Mouse (Mus musculus) forebrain, embryonic 13.5 days (tissue): ENCODE results near the gene Gpr107. TPM values are rescaled to one million over a fixed set of nuclear protein-coding genes. Genes with fewer than 3 reads are reported as not detected.

Experiments used
- ATAC-seq: fragments of 200-750 bp; cut with Nextera tagmentation; 2 replicates; pipeline ENCODE4 v1.8.0; 2017
- H3K27ac ChIP-seq: fragments of 300-500 bp; sonication (generic); 2 replicates; pipeline ENCODE4 v1.5.1; 2015; ENCODE audit warnings: inconsistent platforms, mild to moderate bottlenecking, moderate library complexity
- H3K27me3 ChIP-seq: fragments of 300-500 bp; sonication (generic); 2 replicates; pipeline ENCODE4 v1.6.1; 2015; ENCODE audit warnings: mild to moderate bottlenecking, inconsistent platforms
- H3K36me3 ChIP-seq: fragments of 300-500 bp; sonication (generic); 2 replicates; pipeline ENCODE4 v1.6.1; 2015; ENCODE audit warnings: mild to moderate bottlenecking, inconsistent platforms; ENCODE audit not compliant: poor library complexity, severe bottlenecking
- H3K4me1 ChIP-seq: fragments of 300-500 bp; sonication (generic); 2 replicates; pipeline ENCODE4 v1.6.1; 2015; ENCODE audit warnings: inconsistent platforms
- H3K4me2 ChIP-seq: fragments of 300-500 bp; sonication (generic); 2 replicates; pipeline ENCODE4 v1.6.1; 2015; ENCODE audit warnings: inconsistent platforms, mild to moderate bottlenecking, moderate library complexity
- H3K4me3 ChIP-seq: fragments of 300-500 bp; sonication (generic); 2 replicates; pipeline ENCODE4 v1.5.1; 2015; ENCODE audit warnings: mild to moderate bottlenecking, inconsistent platforms
- H3K9ac ChIP-seq: fragments of 300-500 bp; sonication (generic); 2 replicates; pipeline ENCODE4 v1.6.1; 2015; ENCODE audit warnings: mild to moderate bottlenecking, inconsistent platforms
- H3K9me3 ChIP-seq: fragments of 300-500 bp; sonication (generic); replicated peaks from 2 replicates; pipeline ENCODE4 v1.6.1; 2016; ENCODE audit warnings: inconsistent platforms
- WGBS: fragments of 180-500 bp; shearing (Covaris S2); methylation state at CpG from one replicate; pipeline ENCODE4 v1.1.7; 2015; 5-methylcytosine and 5-hydroxymethylcytosine counted together
- polyA plus RNA-seq: library from polyadenylated mRNA; unstranded; fragments of >200 nt; fragmentation: Nextera tagmentation; extraction: Ambion mirVana; gene quantifications from 2 replicates; pipeline ENCODE4 v1.2.1, GENCODE M21; 2015

The Gpr107 gene
- polyA plus RNA-seq, 1 experiment from 2014 or later: 28.6 TPM

GRCm38 (mm10) chr2:31189654-31190053, 37.5 kb downstream of the Gpr107 start:
- no peaks in the 10 kb centered on the region for H3K27me3 ChIP-seq
- H3K27ac ChIP-seq: no peak overlapping the region
- ATAC-seq: no peak
- H3K9me3 ChIP-seq: no peaks in the 10 kb centered on the region
- H3K36me3 ChIP-seq: peaks cover 79% of the 10 kb centered on the region
- H3K9ac ChIP-seq: no peak overlapping the region
- H3K4me1 ChIP-seq: no peaks in the 10 kb centered on the region
- WGBS: 92% methylated on average over 3 of the region's 3 CpGs
- H3K4me2 ChIP-seq: no peak overlapping the region
- H3K4me3 ChIP-seq: no peak overlapping the region

- H3K4me1 ChIP-seq: no peaks in the 10 kb centered on the region
- H3K9me3 ChIP-seq: no peaks in the 10 kb centered on the region
- ATAC-seq: no peak
- no peak overlapping the region for H3K9ac ChIP-seq
- H3K4me2 ChIP-seq: no peak overlapping the region
- no peak overlapping the region for H3K27ac ChIP-seq
- 92% methylated on average over 8 of the region's 8 CpGs for WGBS
- H3K36me3 ChIP-seq: peaks cover 73% of the 10 kb centered on the region
- H3K4me3 ChIP-seq: no peak overlapping the region
- H3K27me3 ChIP-seq: no peaks in the 10 kb centered on the region
These were observed 39.6 kb downstream of the Gpr107 start for GRCm38 (mm10) chr2:31191765-31192164.

DNA sequence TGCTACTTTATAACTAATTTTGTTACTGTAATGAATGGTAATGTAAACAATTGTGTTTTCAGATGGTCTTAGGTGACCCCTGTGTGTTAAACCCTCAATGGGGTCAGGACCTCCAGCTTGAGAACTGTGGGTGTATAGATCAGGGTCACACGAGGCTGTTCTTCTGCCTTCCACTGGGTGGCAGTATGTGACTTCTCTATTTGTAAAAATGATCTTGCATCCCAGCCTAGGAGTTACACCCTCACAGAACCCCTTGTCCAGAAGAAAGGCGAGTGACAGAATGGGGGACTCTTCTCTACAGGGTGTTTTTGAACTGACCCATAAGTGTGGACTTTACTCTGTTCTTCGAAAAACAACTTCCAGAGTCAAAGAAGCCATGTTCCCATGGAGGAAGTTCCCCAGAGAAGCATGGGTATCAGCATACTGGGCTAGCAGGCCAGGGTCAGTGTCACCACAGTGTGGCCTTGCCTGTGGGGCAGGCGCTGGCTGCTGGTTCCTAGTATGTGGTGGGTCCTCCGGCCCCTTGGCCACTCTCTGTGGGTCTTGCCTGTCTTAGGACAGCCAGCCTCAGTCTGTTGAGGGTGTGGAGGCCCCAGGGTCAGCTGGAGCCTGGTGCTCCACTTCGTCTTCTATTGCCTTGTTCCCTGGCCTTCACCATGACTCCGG, 42.4 kb downstream of the Gpr107 start:
- no peaks in the 10 kb centered on the region for H3K27me3 ChIP-seq
- H3K36me3 ChIP-seq: peaks cover 72% of the 10 kb centered on the region
- H3K9ac ChIP-seq: no peak overlapping the region
- no peaks in the 10 kb centered on the region for H3K9me3 ChIP-seq
- WGBS: 68% methylated on average over 7 of the region's 7 CpGs
- no peak overlapping the region for H3K4me2 ChIP-seq
- no peaks in the 10 kb centered on the region for H3K4me1 ChIP-seq
- H3K4me3 ChIP-seq: no peak overlapping the region
- H3K27ac ChIP-seq: no peak overlapping the region
- ATAC-seq: peak; percentile 45; the same call in 1 of the 2 replicates

DNA sequence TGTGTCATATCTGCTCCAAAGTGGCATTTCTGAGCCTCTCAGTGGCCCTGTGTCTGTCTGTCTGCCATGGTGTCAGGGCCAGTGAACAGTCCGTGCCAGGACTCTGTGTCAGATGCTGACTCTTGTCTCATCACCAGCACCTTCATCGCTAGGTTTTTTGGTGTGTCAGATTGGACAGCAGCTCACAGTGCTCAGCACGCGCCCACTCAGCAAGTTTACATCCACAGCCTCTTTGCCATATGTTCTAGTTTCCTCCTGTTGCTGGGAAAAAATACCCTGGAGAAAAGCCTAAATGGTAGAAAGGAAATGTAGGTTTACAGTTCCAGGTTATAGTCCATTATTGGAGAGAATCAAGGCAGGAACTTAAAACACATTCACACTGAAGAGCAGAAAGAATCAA, 46.5 kb downstream of the Gpr107 start:
- peaks cover 53% of the 10 kb centered on the region for H3K36me3 ChIP-seq
- no peaks in the 10 kb centered on the region for H3K4me1 ChIP-seq
- H3K27me3 ChIP-seq: no peaks in the 10 kb centered on the region
- H3K4me2 ChIP-seq: no peak overlapping the region
- ATAC-seq: no peak
- no peak overlapping the region for H3K27ac ChIP-seq
- no peak overlapping the region for H3K4me3 ChIP-seq
- no peak overlapping the region for H3K9ac ChIP-seq
- H3K9me3 ChIP-seq: no peaks in the 10 kb centered on the region
- WGBS: 94% methylated on average over 4 of the region's 4 CpGs

GRCm38 (mm10) chr2:31200051-31200450, 47.9 kb downstream of the Gpr107 start:
- no peak overlapping the region for H3K4me2 ChIP-seq
- H3K27me3 ChIP-seq: no peaks in the 10 kb centered on the region
- H3K9me3 ChIP-seq: no peaks in the 10 kb centered on the region
- ATAC-seq: no peak
- H3K27ac ChIP-seq: no peak overlapping the region
- H3K9ac ChIP-seq: no peak overlapping the region
- H3K4me3 ChIP-seq: no peak overlapping the region
- WGBS: 94% methylated on average over 2 of the region's 2 CpGs
- no peaks in the 10 kb centered on the region for H3K4me1 ChIP-seq
- H3K36me3 ChIP-seq: peaks cover 48% of the 10 kb centered on the region

DNA sequence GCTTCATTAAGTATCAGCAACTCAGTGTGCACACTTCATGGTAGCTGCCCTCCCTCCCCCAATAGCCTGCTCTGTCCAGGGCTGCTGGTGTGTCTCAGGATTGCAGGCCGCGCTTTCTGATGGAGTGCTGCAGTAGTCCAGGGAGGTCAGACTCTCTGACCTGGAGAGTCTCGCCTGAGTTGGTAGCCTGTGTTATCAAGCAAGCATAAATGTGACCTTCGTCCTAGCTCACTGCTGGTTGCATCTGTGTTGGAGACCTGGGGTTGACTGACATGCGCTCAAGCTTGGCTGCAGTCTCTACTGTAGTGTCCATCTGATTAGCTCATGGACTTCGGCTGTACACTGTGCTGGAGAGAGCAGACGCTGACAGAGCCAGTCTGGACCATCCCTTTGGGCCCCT, 49.7 kb downstream of the Gpr107 start:
- Histone ChIP-seq H3K4me1 (peaks cover 3% of the 10 kb centered on the region; the same call in 1 of the 2 replicates), H3K27me3 (no peaks in the 10 kb centered on the region), H3K9ac (no peak overlapping the region), H3K27ac (no peak overlapping the region), H3K4me3 (no peak overlapping the region), H3K4me2 (no peak overlapping the region), H3K36me3 (peaks cover 39% of the 10 kb centered on the region), H3K9me3 (no peaks in the 10 kb centered on the region)
- WGBS: 77% methylated on average over 7 of the region's 7 CpGs
- ATAC-seq: no peak

DNA sequence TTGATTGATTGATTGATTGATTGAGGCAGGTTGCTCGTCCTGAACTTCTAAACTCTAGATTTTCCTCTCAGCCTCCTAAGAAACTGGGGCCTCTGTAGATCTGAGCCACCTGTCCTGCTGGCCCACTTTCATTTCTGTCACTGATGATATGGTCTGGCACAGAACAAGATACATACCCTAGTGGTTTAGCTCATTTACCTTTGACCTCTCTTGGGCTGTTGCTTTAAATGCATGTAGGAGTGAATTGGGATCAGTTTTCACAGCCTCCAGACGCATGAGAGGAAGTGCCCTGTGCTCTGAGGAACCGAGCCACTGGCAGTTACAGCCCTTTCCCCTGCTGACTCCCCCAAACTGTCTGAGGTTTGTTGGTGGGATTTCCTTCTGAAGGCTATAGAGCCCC, 50.2 kb downstream of the Gpr107 start:
- H3K9me3 ChIP-seq: no peaks in the 10 kb centered on the region
- H3K27ac ChIP-seq: no peak overlapping the region
- WGBS: 70% methylated on average over 3 of the region's 3 CpGs

DNA sequence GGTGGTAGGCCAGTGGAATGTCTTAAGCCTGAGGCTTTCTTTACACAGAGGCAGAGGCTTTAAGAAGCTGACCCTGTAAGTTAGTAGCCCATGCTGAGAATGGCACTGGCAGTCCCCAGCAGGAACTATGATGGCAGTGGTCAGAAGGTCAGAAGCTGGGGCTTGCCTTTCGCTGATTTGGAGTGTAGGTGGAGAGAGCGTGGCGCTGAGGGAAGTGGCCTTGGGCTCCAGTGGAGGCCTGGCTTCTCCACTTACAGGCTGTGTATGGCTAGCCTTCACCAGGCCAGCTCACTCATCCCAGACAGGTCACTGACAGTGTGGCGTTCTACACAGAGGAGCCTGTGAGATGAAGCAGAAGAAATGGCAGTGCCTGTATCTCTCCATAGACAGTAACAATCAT, 50.8 kb downstream of the Gpr107 start:
- Histone ChIP-seq H3K36me3 (peaks cover 33% of the 10 kb centered on the region), H3K9ac (no peak overlapping the region), H3K27ac (no peak overlapping the region), H3K4me2 (no peak overlapping the region), H3K9me3 (no peaks in the 10 kb centered on the region), H3K4me3 (no peak overlapping the region), H3K27me3 (no peaks in the 10 kb centered on the region), H3K4me1 (peaks cover 5% of the 10 kb centered on the region; the same call in 1 of the 2 replicates)
- ATAC-seq: no peak
- WGBS: 82% methylated on average over 4 of the region's 4 CpGs

More for the DNA sequence above, 50.2 kb downstream of the Gpr107 start:
- H3K4me1 ChIP-seq: peaks cover 5% of the 10 kb centered on the region; the same call in 1 of the 2 replicates
- H3K4me2 ChIP-seq: no peak overlapping the region
- no peaks in the 10 kb centered on the region for H3K27me3 ChIP-seq
- H3K9ac ChIP-seq: no peak overlapping the region
- H3K4me3 ChIP-seq: no peak overlapping the region
- ATAC-seq: no peak
- peaks cover 34% of the 10 kb centered on the region for H3K36me3 ChIP-seq

DNA sequence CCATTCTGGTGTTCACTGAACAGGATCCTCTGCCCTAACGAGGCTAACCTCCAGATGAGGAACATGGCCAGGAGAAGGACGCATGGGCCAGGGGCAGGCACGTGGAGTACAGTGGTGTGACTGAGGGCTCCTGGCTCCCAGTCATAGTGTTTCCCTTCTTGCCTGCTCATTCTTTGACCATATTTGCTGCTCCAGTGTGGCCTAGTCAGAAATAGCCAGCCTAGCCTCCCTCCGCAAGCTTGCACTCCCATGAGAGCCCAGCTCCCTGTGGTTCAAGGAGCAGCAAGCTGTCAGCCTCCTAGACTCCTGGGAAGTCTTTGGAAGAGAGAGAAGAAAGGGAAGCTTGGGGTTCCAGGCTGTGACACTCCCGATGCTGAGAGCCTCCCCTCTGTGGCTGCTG, 52.6 kb downstream of the Gpr107 start:
- Histone ChIP-seq H3K4me3 (no peak overlapping the region), H3K4me1 (peaks cover 5% of the 10 kb centered on the region; the same call in 1 of the 2 replicates), H3K9me3 (no peaks in the 10 kb centered on the region), H3K4me2 (no peak overlapping the region), H3K9ac (no peak overlapping the region), H3K27ac (no peak overlapping the region), H3K27me3 (no peaks in the 10 kb centered on the region), H3K36me3 (peaks cover 35% of the 10 kb centered on the region)
- 81% methylated on average over 5 of the region's 5 CpGs for WGBS
- ATAC-seq: no peak

DNA sequence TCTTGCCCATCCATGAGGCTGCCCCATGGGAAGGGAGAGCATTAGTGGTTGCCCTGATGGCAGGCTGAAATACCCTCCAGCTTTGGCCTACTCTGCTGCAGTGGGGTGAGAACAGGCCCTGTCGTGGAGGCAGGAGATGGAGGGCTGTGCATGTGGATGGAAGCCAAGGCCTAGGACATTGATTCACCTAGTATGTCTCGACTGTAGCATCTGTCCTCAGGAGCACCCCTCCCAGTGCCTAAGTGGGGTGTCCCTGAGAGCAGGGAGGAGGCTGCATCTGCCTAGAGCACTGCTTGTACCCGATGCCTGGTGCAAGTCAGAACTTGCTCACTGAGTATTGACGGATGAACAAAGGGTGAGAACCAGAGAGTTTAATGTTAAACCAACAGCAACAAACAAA, 54.1 kb downstream of the Gpr107 start:
- Histone ChIP-seq H3K4me1 (peaks cover 5% of the 10 kb centered on the region; the same call in 1 of the 2 replicates), H3K27ac (no peak overlapping the region), H3K4me3 (no peak overlapping the region), H3K36me3 (peaks cover 44% of the 10 kb centered on the region), H3K27me3 (no peaks in the 10 kb centered on the region), H3K9ac (0 out of 2 replicates have a peak overlapping the region, but pooled peaks have one; percentile 0), H3K9me3 (no peaks in the 10 kb centered on the region), H3K4me2 (no peak overlapping the region)
- no peak for ATAC-seq
- 76% methylated on average over 4 of the region's 4 CpGs for WGBS

GRCm38 (mm10) chr2:31206882-31207281, 54.8 kb downstream of the Gpr107 start:
- peaks cover 39% of the 10 kb centered on the region for H3K36me3 ChIP-seq
- no peaks in the 10 kb centered on the region for H3K27me3 ChIP-seq
- H3K4me2 ChIP-seq: no peak overlapping the region
- no peaks in the 10 kb centered on the region for H3K9me3 ChIP-seq
- no peak for ATAC-seq
- WGBS: 49% methylated on average over 8 of the region's 8 CpGs
- no peak overlapping the region for H3K9ac ChIP-seq
- no peak overlapping the region for H3K4me3 ChIP-seq
- H3K27ac ChIP-seq: no peak overlapping the region
- peaks cover 5% of the 10 kb centered on the region; the same call in 1 of the 2 replicates for H3K4me1 ChIP-seq

GRCm38 (mm10) chr2:31208544-31209142, 56.5 kb downstream of the Gpr107 start:
- H3K4me2 ChIP-seq: no peak overlapping the region
- ATAC-seq: no peak
- H3K27me3 ChIP-seq: no peaks in the 10 kb centered on the region
- peaks cover 8% of the 10 kb centered on the region for H3K4me1 ChIP-seq
- H3K4me3 ChIP-seq: no peak overlapping the region
- no peak overlapping the region for H3K27ac ChIP-seq
- peaks cover 50% of the 10 kb centered on the region for H3K36me3 ChIP-seq
- no peak overlapping the region for H3K9ac ChIP-seq
- WGBS: 93% methylated on average over 13 of the region's 13 CpGs
- H3K9me3 ChIP-seq: no peaks in the 10 kb centered on the region
